Mouse (Mus musculus) kidney, adult 11 months (tissue): ENCODE measurements around the gene Ublcp1.
"Not testable (repeated sequence)": the region's sequence is repeated elsewhere in the genome, so short reads cannot be mapped to it uniquely, and the experiment has no call there.

Source experiments
- DNase-seq: peaks from one replicate; pipeline ENCODE4 v3.0.0; 2022

Ublcp1 gene

GRCm38 (mm10) chr11:44489117-44489516 lies 18.8 kb upstream of the Ublcp1 start:
- DNase-seq = no peak

- DNase-seq = no peak
Observed at GRCm38 (mm10) chr11:44485089-44485736, 14.9 kb upstream of the Ublcp1 start.

DNA sequence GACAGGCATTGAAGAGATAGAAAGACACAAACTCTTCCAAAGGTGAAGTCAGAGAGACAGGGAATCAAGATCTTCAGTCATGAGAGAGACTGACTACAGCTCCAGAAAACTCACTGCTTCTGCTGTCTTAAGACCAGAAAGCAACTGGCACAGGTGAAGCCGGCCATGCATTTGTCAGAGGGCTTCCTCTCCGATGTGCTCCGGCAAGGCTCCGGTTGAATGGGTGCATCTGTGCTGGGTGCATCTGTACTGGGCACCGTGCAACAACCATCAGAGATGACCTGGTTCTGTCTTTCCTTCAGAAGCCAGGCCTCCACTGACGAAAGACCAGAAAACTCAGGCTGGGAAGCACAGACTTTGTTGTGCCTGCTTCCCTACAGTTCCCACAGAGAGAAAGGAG lies 9.9 kb upstream of the Ublcp1 start:
- DNase-seq = no peak

- DNase-seq = no peak
Observed at GRCm38 (mm10) chr11:44478382-44478781, 8.1 kb upstream of the Ublcp1 start.

DNA sequence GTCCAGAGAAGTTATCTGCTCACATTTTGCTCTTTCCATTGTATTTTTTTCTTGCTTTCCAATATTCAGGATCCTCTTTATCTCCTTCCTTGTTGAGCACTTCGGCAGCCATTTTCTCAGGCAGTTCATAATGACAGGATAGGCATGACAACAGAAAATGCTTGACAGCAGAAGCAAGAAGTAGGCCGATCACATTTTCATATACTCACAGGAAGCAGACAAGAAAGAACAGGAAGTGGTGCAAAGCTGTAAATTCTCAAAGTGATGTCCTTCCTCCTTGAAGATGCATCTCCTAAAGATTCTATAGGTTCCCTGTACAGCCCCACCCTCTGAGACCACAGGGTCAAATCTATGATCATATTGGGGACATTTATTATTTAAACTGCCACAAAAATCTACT lies 6.1 kb upstream of the Ublcp1 start:
- no peak for DNase-seq

- DNase-seq = no peak
Observed at GRCm38 (mm10) chr11:44475467-44475866, 5.2 kb upstream of the Ublcp1 start.

DNA sequence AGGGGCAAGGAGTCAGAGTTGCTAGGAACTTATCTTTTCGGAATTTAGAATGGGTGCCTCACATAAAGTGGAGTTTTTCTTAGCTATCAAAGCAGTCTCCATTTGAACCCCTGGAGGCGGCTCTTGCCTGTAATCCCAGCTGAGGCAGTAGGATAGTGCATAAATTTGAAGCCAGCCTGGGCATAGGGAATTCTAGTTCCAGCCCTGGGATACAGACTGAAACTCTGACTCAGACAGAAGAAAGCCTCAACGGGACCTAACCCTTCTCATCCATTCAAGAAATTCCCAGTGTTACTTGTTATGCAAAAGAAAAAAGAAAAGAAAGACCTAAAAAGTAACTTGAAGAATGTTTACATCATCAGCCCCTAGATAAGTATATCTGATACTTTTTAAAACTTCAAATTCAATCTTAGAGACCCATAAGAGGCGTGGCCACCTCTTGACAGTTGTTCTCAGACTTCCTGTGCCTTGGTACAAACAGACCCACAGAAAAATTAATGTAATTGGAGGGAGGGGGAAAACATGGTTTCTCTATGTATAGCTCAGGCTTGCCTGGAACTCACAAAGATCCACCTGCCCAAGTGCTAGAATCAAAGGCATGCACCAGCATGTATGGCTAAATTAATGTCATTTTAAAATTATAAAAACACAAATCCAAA lies 1.2 kb upstream of the Ublcp1 start:
- peak; percentile 13 for DNase-seq

- no peak for DNase-seq
Observed at GRCm38 (mm10) chr11:44469646-44470431, 459 bp downstream of the Ublcp1 start.

GRCm38 (mm10) chr11:44468306-44468790 lies 1.9 kb downstream of the Ublcp1 start:
- DNase-seq = no peak

DNA sequence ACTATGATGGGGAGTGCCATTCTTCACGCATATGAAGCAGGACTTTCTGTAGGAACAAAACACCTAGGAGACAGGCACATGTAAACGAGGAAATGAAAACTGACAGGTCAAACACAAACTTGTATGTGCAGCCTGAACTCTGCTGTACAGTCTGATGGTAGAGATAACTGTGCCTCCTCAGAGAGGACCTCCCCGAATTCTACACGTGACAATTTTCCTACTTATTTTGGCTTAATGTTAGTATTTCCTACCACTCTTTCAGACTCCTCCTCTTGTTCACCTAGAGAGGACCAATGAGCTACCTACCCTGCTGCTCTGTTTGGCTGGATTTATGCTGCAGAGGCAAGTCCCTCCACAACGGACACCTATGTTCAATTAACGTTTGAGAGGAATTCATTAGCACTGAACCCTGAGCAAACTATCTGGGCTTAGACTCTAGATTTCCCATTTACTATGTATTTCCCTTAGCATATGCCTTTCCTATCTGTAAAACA lies 3.3 kb downstream of the Ublcp1 start:
- DNase-seq = no peak

DNA sequence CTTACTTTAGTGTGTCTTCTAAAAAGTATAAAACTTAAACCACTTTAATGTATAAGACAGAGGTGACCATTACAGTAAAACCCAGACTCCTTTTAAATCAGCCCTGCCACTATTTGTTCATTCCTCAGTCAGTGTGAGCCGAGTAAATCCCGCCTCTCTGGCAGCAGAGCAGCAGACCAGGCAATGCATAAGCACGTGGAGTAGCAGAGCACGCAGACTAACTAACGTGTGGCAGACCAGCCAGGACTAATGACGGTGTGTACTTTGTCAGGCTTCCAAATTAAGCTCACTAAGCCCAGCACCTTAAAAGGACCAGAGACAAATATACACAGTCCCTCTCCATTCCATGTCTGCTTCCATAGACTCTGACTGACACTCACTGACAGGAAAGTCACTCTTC lies 8.8 kb downstream of the Ublcp1 start:
- DNase-seq = peak; percentile 53

- peak; percentile 64 for DNase-seq
Observed at GRCm38 (mm10) chr11:44453423-44453822, 16.9 kb downstream of the Ublcp1 start.

- not testable (repeated sequence) for DNase-seq
Observed at GRCm38 (mm10) chr11:44452016-44452415, 18.3 kb downstream of the Ublcp1 start.

DNA sequence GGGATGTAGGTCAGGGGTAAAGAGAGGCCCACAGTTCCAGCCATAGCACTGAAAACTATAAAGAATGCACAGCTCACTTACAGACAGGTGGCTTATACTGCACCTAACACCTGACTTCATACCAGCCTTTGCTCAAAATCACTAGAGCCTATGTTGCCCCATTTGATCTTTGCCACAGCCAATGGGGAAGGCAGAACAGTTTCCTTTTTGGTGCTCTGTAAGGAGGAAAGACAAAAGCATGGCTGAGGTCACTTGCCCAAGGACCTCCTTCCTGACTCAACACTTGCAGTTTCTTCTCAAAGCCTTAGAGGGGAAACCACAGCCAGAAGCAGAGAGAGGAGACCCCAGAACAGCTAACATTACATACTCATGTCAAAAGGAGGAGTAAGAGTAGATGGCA lies 19.3 kb downstream of the Ublcp1 start:
- no peak for DNase-seq

DNA sequence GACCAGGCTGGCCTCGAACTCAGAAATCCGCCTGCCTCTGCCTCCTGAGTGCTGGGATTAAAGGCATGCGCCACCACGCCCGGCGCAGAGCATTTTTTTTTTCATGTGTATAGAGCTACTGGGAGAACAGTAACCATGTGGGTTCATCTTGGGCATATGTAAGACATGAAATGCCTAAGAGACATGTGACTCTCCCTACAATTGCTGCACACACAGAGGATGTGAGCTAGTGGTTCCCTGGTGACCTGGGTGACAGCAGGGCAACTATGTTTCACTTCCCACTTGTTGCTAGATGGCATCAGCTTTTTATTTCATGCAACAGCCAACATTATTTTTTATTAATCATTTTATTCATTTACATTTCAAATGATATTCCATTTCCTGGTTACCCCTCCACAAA lies 32.5 kb downstream of the Ublcp1 start:
- no peak for DNase-seq

- no peak for DNase-seq
Observed at GRCm38 (mm10) chr11:44430036-44430435, 40.3 kb downstream of the Ublcp1 start.

GRCm38 (mm10) chr11:44427951-44428350 lies 42.3 kb downstream of the Ublcp1 start:
- DNase-seq = no peak

DNA sequence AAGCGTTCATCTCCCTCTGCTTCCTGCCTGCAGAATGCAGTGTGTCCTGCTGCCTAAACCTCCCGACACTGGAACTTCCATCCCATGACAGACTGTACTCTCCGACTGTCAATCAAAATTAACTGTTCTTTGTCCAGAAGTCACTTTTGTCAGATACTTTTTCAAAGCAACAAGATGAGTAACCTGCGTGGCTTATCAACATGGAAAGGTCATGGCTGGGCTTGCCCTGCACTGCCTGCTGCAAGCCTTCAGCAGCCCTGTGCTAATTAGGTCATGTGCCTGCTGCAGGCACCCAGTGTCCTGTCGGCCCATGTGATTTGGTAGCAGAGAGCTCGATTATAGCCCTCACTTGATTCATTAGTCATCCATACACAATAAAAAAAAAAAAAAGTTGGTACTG lies 44.7 kb downstream of the Ublcp1 start:
- no peak for DNase-seq

- no peak for DNase-seq
Observed at GRCm38 (mm10) chr11:44425006-44425405, 45.3 kb downstream of the Ublcp1 start.

GRCm38 (mm10) chr11:44423955-44424354 lies 46.3 kb downstream of the Ublcp1 start:
- DNase-seq = no peak

DNA sequence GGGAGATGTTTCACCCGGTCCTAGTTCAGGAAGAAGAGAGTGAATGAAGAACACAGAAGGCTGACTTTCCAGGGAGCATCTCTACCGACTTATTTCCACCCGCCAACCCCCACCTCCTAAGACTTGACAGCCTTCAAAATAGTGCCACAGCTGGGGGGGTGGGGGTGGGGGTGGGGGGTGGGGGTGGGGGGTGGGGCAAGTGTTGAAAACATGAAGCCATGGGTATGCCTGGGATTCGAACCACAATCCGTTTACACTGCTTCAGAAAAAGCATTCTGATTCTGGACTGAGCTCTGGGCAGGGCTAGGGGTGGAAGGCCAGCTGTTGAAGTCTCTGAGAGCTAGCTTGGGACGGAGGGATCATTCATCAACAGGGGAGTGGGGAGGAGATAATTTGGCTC lies 47.0 kb downstream of the Ublcp1 start:
- DNase-seq = no peak

DNA sequence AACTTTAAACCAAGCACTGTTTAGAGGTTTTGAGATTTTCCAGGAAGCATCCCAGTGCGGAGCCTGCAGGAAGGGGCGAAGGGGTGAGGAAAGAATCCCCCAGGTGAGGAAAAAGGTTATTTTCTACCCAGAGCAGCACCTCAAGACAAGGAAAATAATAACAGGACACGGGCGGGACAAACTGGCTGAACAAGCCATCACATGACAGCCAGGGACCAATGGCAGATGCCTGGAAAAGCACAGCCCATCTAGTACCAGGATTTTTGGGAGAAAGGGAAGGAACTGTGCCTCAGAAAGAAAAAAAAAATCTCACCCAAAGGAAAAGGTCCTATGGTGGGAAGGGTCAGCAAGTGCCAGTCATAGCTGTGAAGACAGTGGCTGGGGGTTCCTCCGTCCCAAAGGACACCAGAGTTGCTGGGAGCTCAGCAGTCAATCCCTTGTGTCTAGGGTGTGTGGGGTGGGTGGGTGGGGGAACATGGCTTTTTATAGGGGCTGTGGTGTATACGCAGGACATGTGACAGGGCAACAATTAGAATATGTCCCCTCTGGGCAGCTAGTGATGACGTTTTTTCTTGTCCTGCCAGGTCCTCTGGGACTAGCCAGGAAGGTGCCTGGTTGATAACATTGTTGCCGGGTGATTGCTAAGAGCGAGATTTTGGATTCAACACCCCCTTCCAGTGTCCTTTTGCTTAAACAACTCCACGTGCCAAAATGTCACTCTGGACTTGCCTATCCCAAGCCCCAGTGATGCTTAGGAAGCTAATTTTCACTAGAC lies 47.8 kb downstream of the Ublcp1 start:
- DNase-seq = no peak

DNA sequence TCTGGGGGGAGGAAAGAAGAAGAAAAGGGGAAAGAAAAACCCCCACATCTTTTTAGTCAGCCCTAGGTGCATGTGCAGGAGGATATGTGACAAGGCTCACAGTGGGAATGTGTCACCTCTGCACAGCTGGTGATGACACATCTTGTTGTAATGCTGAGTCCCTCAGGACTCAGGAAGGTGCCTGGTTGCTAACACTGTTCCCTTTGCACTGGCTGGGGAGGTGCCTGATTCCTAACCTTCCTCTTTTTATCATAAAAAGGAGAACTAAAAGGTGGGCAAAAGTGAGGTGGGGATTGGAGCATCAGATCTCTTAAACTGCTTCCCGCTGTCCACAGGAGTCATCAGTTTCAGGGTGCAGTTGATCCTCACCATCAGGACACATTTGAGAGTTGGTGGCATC lies 52.9 kb downstream of the Ublcp1 start:
- DNase-seq = no peak
